Mouse (Mus musculus) ovary, adult 18-20 months (tissue): ENCODE data around the gene Dcaf10.

Experiments used
- DNase-seq: peaks from one replicate; pipeline ENCODE4 v3.0.0; 2022; ENCODE audit warnings: low spot score, mixed read lengths

Dcaf10 gene

GRCm38 (mm10) chr4:45420733-45421132, 78.8 kb downstream of the Dcaf10 start:
- no peak for DNase-seq

GRCm38 (mm10) chr4:45421519-45422260, 79.8 kb downstream of the Dcaf10 start:
- DNase-seq: no peak

- DNase-seq: no peak
Observed at GRCm38 (mm10) chr4:45422640-45423039, 80.7 kb downstream of the Dcaf10 start.

- DNase-seq: no peak
Observed at GRCm38 (mm10) chr4:45423406-45423805, 81.5 kb downstream of the Dcaf10 start.

GRCm38 (mm10) chr4:45426724-45427457, 85.0 kb downstream of the Dcaf10 start:
- DNase-seq: no peak
